9 mouse cellular contexts compared by ENCODE assay signal in genomic region chr1:75262969-75263951, GRCm38 (mm10). TPM values are rescaled to one million over a fixed set of nuclear protein-coding genes. Genes with fewer than 3 reads are reported as not detected.
DNase-seq lines count a peak whose midpoint lies in the region; ATAC-seq and TF ChIP-seq lines count a peak whose summit lies in the region.
"Had no signal": no experiment of that assay in that cellular context is flagged by ENCODE, and none has a peak within 500 bp of the region (broad histone marks: within the 10 kb centered on the region; RNA-seq: fewer than 3 reads in every experiment).

No protein-coding gene starts in this region.

- no peaks in the 10 kb centered on the region for H3K9me3 ChIP-seq in forebrain, embryonic 14.5 days (replicated peaks; ENCODE audit: control insufficient read depth, low read length)

- H3K4me1 ChIP-seq in forebrain, embryonic 14.5 days (ENCODE audit: control insufficient read depth, insufficient read depth, low read length), result peaks cover 3% of the 10 kb centered on the region; the same call in 1 of the 2 replicates
- no peaks in the 10 kb centered on the region for H3K4me1 ChIP-seq in kidney, adult 2 months (ENCODE audit: control insufficient read depth, insufficient read depth, low read length)

- peak overlapping the region; percentile 36 for H3K4me3 ChIP-seq in forebrain, embryonic 14.5 days (ENCODE audit: low read depth, low read length)
- H3K4me3 ChIP-seq in kidney, adult 2 months (ENCODE audit: insufficient read depth, low read depth, low read length), result no peak overlapping the region

- peak; percentile 56 for ATAC-seq in forebrain, embryonic 14.5 days
- no peak for ATAC-seq in inflammation-experienced regulatory T-cells, adult 6 months

- no peaks in the 10 kb centered on the region for H3K36me3 ChIP-seq in forebrain, embryonic 14.5 days (ENCODE audit: control insufficient read depth, insufficient read depth, low read length)
- H3K36me3 ChIP-seq in kidney, adult 2 months (ENCODE audit: control insufficient read depth, insufficient read depth, low read length), result no peaks in the 10 kb centered on the region

- WGBS in forebrain, embryonic 14.5 days, result 2% methylated on average over 40 of the region's 40 CpGs
- 2% methylated on average over 40 of the region's 40 CpGs for WGBS in kidney, adult 2 months

- TF ChIP-seq POLR2A in kidney, adult 2 months (IDR thresholded peaks at IDR 0.05; ENCODE audit: low read depth, low read length), result no peak

- peak overlapping the region; percentile 49 for H3K9ac ChIP-seq in forebrain, embryonic 14.5 days (ENCODE audit: low read length)

- H3K4me2 ChIP-seq in forebrain, embryonic 14.5 days (ENCODE audit: low read length), result peak overlapping the region; percentile 56

- no peak for TF ChIP-seq CTCF in kidney, adult 2 months (conservative IDR thresholded peaks at IDR 0.05; ENCODE audit: insufficient read depth, insufficient read length, low read depth, low read length)

- peak; percentile 36 for DNase-seq in ovary, postnatal 10 days (ENCODE audit: low spot score)
- DNase-seq in ovary, adult 18-20 months (ENCODE audit: low spot score), result no peak
- peak; percentile 88 for DNase-seq in brain, adult 2 months (ENCODE audit: low read depth, low spot score)
- peak; percentile 62 for DNase-seq in forebrain, embryonic 14.5 days (ENCODE audit: low spot score)
- DNase-seq in kidney, adult 2 months, result peak; percentile 52
- peak; percentile 79 for DNase-seq in lung, postnatal 10 days
- DNase-seq in ovary, postnatal 14 days (ENCODE audit: low spot score), result peak; percentile 65

- H3K27me3 ChIP-seq in forebrain, embryonic 14.5 days (replicated peaks; ENCODE audit: control insufficient read depth, insufficient read depth, low read length), result peaks cover 29% of the 10 kb centered on the region
- 0 out of 2 replicates have a peak, but pooled peaks cover 4% of the 10 kb centered on the region for H3K27me3 ChIP-seq in kidney, adult 2 months (replicated peaks; ENCODE audit: control insufficient read depth, insufficient read depth, low read length)

- no peak overlapping the region for H3K27ac ChIP-seq in forebrain, embryonic 14.5 days (ENCODE audit: low read depth, low read length)
- H3K27ac ChIP-seq in kidney, adult 2 months (ENCODE audit: insufficient read depth, low read depth, low read length), result no peak overlapping the region
- H3K27ac ChIP-seq: macrophage had no signal

RNA-seq across cellular contexts. Expression of gene Ptprn, which starts 1.0 kb away (rescaled TPM):
- 5.1 and 8.0 TPM in 2 replicates for polyA plus RNA-seq in forebrain, embryonic 14.5 days (2014; fragmentation: Nextera tagmentation; extraction: Ambion mirVana)
- polyA plus RNA-seq in kidney, adult 2 months (2012; rRNA removed), result 0.53 and 0.81 TPM in 2 replicates
- under 1 TPM in 1 of 3 experiments, not detected in 2; 0.36 TPM for polyA plus RNA-seq in inflammation-experienced regulatory T-cells, adult 6 months (2017; shearing (Covaris generic))

RNA-seq across cellular contexts. Expression of gene Resp18, which starts 15.0 kb away (rescaled TPM):
- polyA plus RNA-seq in forebrain, embryonic 14.5 days (2014; fragmentation: Nextera tagmentation; extraction: Ambion mirVana), result 62.4 and 68.1 TPM in 2 replicates
- 0.24 and 0.41 TPM in 2 replicates for polyA plus RNA-seq in kidney, adult 2 months (2012; rRNA removed)
- polyA plus RNA-seq in inflammation-experienced regulatory T-cells, adult 6 months (2017; shearing (Covaris generic)), result not detected
- polyA plus RNA-seq: macrophage had no signal

RNA-seq across cellular contexts. Expression of gene Dnajb2, which starts 27.1 kb away (rescaled TPM):
- polyA plus RNA-seq in forebrain, embryonic 14.5 days (2014; fragmentation: Nextera tagmentation; extraction: Ambion mirVana), result 21.5 and 24.3 TPM in 2 replicates
- polyA plus RNA-seq in kidney, adult 2 months (2012; rRNA removed), result 41.1 and 42.6 TPM in 2 replicates
- polyA plus RNA-seq in inflammation-experienced regulatory T-cells, adult 6 months (2017; shearing (Covaris generic)), result 1 to 10 TPM; 3.0 to 7.0 (median 5.8) TPM

RNA-seq across cellular contexts. Expression of gene A630095N17Rik, which starts 31.4 kb away (rescaled TPM):
- polyA plus RNA-seq in forebrain, embryonic 14.5 days (2014; fragmentation: Nextera tagmentation; extraction: Ambion mirVana), result not detected in 2 replicates
- not detected in 2 replicates for polyA plus RNA-seq in kidney, adult 2 months (2012; rRNA removed)
- not detected for polyA plus RNA-seq in inflammation-experienced regulatory T-cells, adult 6 months (2017; shearing (Covaris generic))
- polyA plus RNA-seq: macrophage had no signal

RNA-seq across cellular contexts. Expression of gene Tuba4a, which starts 43.6 kb away (rescaled TPM):
- 14.3 and 21.3 TPM in 2 replicates for polyA plus RNA-seq in forebrain, embryonic 14.5 days (2014; fragmentation: Nextera tagmentation; extraction: Ambion mirVana)
- 213 and 301 TPM in 2 replicates for polyA plus RNA-seq in kidney, adult 2 months (2012; rRNA removed)
- 100 to 1,000 TPM; 116 to 151 (median 123) TPM for polyA plus RNA-seq in inflammation-experienced regulatory T-cells, adult 6 months (2017; shearing (Covaris generic))

Comparison
In these comparisons a context has a peak if more than half of its experiments do, and no peak if none do; other contexts are left out.
1. RNA of gene Resp18, which starts 15.0 kb away (polyA plus RNA-seq): 62.4 to 68.1 TPM in forebrain, embryonic 14.5 days; 0.24 to 0.41 TPM in kidney, adult 2 months and not detected in inflammation-experienced regulatory T-cells, adult 6 months; every median in the first group is over 10 times any median in the second.